Mouse (Mus musculus): ENCODE results near the gene Sh3rf1. TPM values are rescaled to one million over a fixed set of nuclear protein-coding genes. Genes with fewer than 3 reads are reported as not detected.

The Sh3rf1 gene
- polyA plus RNA-seq, 2 experiments: 8.8 to 12.8 TPM

- Histone ChIP-seq H3K4me1 (ENCODE audit: control insufficient read depth, insufficient read depth, low read length) (peaks cover 47% of the 10 kb centered on the region), H3K36me3 (ENCODE audit: control insufficient read depth, insufficient read depth, low read length) (no peaks in the 10 kb centered on the region), H3K9ac (ENCODE audit: low read depth, low read length, severe bottlenecking) (no peak overlapping the region), H3K27me3 (ENCODE audit: control insufficient read depth, insufficient read depth, low read length) (no peaks in the 10 kb centered on the region), H3K4me3 (replicated peaks; ENCODE audit: low read length) (no peak overlapping the region), H3K9me3 (ENCODE audit: control insufficient read depth, low read length) (no peaks in the 10 kb centered on the region), H3K4me2 (replicated peaks; ENCODE audit: low read depth, low read length, severe bottlenecking) (no peak overlapping the region), H3K27ac (replicated peaks; ENCODE audit: low read depth, low read length) (no peak overlapping the region)
- no peak for ATAC-seq (ENCODE audit: low FRiP score, low read depth)
- 90% methylated on average over 11 of the region's 11 CpGs for WGBS
- DNase-seq (ENCODE audit: low spot score): no peak
- no peak for TF ChIP-seq POLR2A (IDR thresholded peaks at IDR 0.05; ENCODE audit: borderline replicate concordance, extremely low read depth, insufficient read depth, insufficient read length)
These were observed 46.3 kb downstream of the Sh3rf1 start for GRCm38 (mm10) chr8:61270016-61270415.

DNA sequence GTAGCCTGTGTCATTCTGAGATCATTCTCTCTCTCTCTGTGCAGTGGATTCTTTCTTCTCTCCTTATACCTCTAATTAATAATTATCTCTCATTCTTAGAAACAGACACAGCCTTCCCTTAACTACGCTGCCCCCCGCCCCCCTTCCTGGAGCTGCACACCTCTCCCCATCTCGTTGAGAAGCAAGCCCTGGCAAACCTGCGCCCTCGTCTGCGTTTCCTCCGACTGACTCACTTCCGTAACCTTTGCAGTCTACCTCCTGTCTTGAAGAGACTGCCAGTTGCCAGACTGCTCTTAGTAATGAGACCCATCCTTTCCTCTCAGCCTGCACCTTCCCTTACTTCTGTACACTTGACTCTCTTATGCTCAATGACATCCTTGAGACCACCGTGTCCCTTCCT, 46.9 kb downstream of the Sh3rf1 start:
- H3K36me3 ChIP-seq (ENCODE audit: control insufficient read depth, insufficient read depth, low read length): no peaks in the 10 kb centered on the region
- no peak overlapping the region for H3K4me2 ChIP-seq (replicated peaks; ENCODE audit: low read depth, low read length, severe bottlenecking)
- no peak overlapping the region for H3K9ac ChIP-seq (ENCODE audit: low read depth, low read length, severe bottlenecking)
- DNase-seq (ENCODE audit: low spot score): no peak
- H3K9me3 ChIP-seq (ENCODE audit: control insufficient read depth, low read length): no peaks in the 10 kb centered on the region
- H3K27ac ChIP-seq (replicated peaks; ENCODE audit: low read depth, low read length): no peak overlapping the region
- ATAC-seq (ENCODE audit: low FRiP score, low read depth): no peak
- H3K4me3 ChIP-seq (replicated peaks; ENCODE audit: low read length): no peak overlapping the region
- peaks cover 50% of the 10 kb centered on the region for H3K4me1 ChIP-seq (ENCODE audit: control insufficient read depth, insufficient read depth, low read length)
- 73% methylated on average over 9 of the region's 9 CpGs for WGBS
- H3K27me3 ChIP-seq (ENCODE audit: control insufficient read depth, insufficient read depth, low read length): no peaks in the 10 kb centered on the region
- TF ChIP-seq POLR2A (IDR thresholded peaks at IDR 0.05; ENCODE audit: borderline replicate concordance, extremely low read depth, insufficient read depth, insufficient read length): no peak

DNA sequence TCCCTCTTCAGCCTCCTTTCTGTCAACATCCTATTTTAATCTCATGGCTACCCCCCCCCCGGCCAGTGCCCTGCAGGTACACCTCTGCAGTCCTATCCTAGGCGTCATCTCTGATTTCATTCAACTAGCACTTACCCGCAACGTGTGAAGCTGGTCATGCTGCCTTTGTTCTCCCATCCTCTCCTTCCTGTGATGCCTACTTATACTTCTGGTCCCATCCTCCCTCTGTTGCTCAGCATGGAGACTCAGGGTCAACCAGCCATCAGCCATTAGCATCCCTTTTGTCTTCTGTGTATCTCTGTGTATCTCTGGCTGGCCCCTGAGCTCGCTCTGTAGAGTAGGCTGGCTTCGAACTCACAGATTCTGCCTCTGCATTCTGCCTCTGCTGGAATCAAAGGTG, 47.3 kb downstream of the Sh3rf1 start:
- DNase-seq (ENCODE audit: low spot score) (no peak), ATAC-seq (ENCODE audit: low FRiP score, low read depth) (no peak)
- H3K4me2 ChIP-seq (replicated peaks; ENCODE audit: low read depth, low read length, severe bottlenecking): no peak overlapping the region
- H3K4me3 ChIP-seq (replicated peaks; ENCODE audit: low read length): no peak overlapping the region
- H3K9me3 ChIP-seq (ENCODE audit: control insufficient read depth, low read length): no peaks in the 10 kb centered on the region
- no peaks in the 10 kb centered on the region for H3K36me3 ChIP-seq (ENCODE audit: control insufficient read depth, insufficient read depth, low read length)
- no peak for TF ChIP-seq POLR2A (IDR thresholded peaks at IDR 0.05; ENCODE audit: borderline replicate concordance, extremely low read depth, insufficient read depth, insufficient read length)
- H3K27ac ChIP-seq (replicated peaks; ENCODE audit: low read depth, low read length): no peak overlapping the region
- H3K27me3 ChIP-seq (ENCODE audit: control insufficient read depth, insufficient read depth, low read length): no peaks in the 10 kb centered on the region
- H3K4me1 ChIP-seq (ENCODE audit: control insufficient read depth, insufficient read depth, low read length): peaks cover 54% of the 10 kb centered on the region
- no peak overlapping the region for H3K9ac ChIP-seq (ENCODE audit: low read depth, low read length, severe bottlenecking)
- WGBS: 78% methylated on average over 2 of the region's 6 CpGs

GRCm38 (mm10) chr8:61272838-61273237, 49.2 kb downstream of the Sh3rf1 start:
- Histone ChIP-seq H3K36me3 (ENCODE audit: control insufficient read depth, insufficient read depth, low read length) (no peaks in the 10 kb centered on the region), H3K4me2 (replicated peaks; ENCODE audit: low read depth, low read length, severe bottlenecking) (no peak overlapping the region), H3K4me1 (ENCODE audit: control insufficient read depth, insufficient read depth, low read length) (peaks cover 54% of the 10 kb centered on the region), H3K9me3 (ENCODE audit: control insufficient read depth, low read length) (no peaks in the 10 kb centered on the region), H3K27me3 (ENCODE audit: control insufficient read depth, insufficient read depth, low read length) (no peaks in the 10 kb centered on the region), H3K9ac (ENCODE audit: low read depth, low read length, severe bottlenecking) (no peak overlapping the region), H3K4me3 (replicated peaks; ENCODE audit: low read length) (no peak overlapping the region), H3K27ac (replicated peaks; ENCODE audit: low read depth, low read length) (no peak overlapping the region)
- TF ChIP-seq POLR2A (IDR thresholded peaks at IDR 0.05; ENCODE audit: borderline replicate concordance, extremely low read depth, insufficient read depth, insufficient read length): no peak
- WGBS: 83% methylated on average over 3 of the region's 3 CpGs
- ATAC-seq (ENCODE audit: low FRiP score, low read depth) (no peak), DNase-seq (ENCODE audit: low spot score) (no peak)

DNA sequence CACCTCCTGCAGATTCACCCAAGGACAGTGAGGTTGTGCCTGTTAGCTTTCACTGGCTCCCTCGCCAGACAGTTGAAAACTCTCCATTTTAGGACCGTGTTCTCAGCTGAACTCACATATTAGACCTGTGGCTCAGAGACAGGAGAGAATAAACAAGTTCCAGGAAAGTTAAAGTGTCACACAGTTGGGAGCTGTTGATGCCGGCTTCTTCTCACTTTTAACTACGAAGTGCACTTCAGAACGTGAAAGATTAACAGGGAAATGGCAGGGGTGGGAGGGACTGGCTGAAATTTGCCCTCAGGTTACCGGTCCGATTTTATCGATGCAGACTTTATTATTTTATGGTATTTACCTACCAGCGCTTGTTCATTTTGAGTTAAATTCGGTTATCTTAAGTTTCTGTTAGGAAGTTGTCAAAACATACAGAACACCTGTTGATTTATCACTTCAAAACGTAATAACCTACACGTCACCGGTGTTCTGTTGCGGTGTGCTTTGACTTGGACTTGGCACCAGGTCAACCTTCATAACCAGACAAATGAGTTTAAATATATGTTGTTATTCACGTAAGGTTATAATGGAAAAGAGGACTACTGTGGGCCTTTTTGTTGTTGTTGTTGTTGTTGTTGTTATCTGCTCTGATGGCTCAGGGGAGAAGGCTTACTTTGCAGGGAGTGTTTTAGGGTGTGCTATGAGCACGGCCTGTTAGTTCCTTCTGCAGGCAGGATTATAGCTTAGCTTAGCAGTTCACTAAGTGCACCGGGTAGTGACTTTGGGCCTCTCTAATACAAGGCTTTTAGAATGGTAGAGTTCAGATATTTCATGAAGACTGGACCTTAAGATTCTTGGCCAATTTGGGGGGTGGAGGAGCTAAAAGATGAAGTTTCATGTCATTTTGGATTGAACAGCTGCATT, 49.9 kb downstream of the Sh3rf1 start:
- Histone ChIP-seq H3K36me3 (ENCODE audit: control insufficient read depth, insufficient read depth, low read length) (no peaks in the 10 kb centered on the region), H3K4me3 (replicated peaks; ENCODE audit: low read length) (no peak overlapping the region), H3K9me3 (ENCODE audit: control insufficient read depth, low read length) (no peaks in the 10 kb centered on the region), H3K27ac (replicated peaks; ENCODE audit: low read depth, low read length) (0 out of 2 replicates have a peak overlapping the region, but pooled peaks have one; percentile 58), H3K4me1 (ENCODE audit: control insufficient read depth, insufficient read depth, low read length) (peaks cover 48% of the 10 kb centered on the region), H3K4me2 (replicated peaks; ENCODE audit: low read depth, low read length, severe bottlenecking) (no peak overlapping the region), H3K27me3 (ENCODE audit: control insufficient read depth, insufficient read depth, low read length) (no peaks in the 10 kb centered on the region), H3K9ac (ENCODE audit: low read depth, low read length, severe bottlenecking) (no peak overlapping the region)
- ATAC-seq (ENCODE audit: low FRiP score, low read depth) (no peak), DNase-seq (ENCODE audit: low spot score) (no peak)
- no peak for TF ChIP-seq POLR2A (IDR thresholded peaks at IDR 0.05; ENCODE audit: borderline replicate concordance, extremely low read depth, insufficient read depth, insufficient read length)
- 51% methylated on average over 17 of the region's 17 CpGs for WGBS

All from limb, embryonic 14.5 days (tissue).